Mouse (Mus musculus) kidney, postnatal 25 days (tissue): ENCODE data around the gene Begain.

Experiments
- DNase-seq, 2 experiments: peaks; one replicate each; pipeline ENCODE4 v3.0.0; 2021; ENCODE audit warnings: mixed read lengths in 2 of 2

The Begain gene

GRCm38 (mm10) chr12:109068167-109068653, at the start of gene Begain:
Gene Begain (minus strand): TSS chr12:109068217.
- no peak for DNase-seq

GRCm38 (mm10) chr12:109115707-109116106, 47.7 kb upstream of the Begain start:
- DNase-seq: no peak

GRCm38 (mm10) chr12:109115161-109115560, 47.1 kb upstream of the Begain start:
- no peak for DNase-seq

GRCm38 (mm10) chr12:109112996-109113592, 45.1 kb upstream of the Begain start:
- DNase-seq: peak in 1 of 2 experiments; percentile 35

- DNase-seq: no peak
These were observed 44.5 kb upstream of the Begain start for GRCm38 (mm10) chr12:109112354-109112995.

GRCm38 (mm10) chr12:109108911-109109310, 40.9 kb upstream of the Begain start:
- no peak for DNase-seq

- DNase-seq: no peak
These were observed 32.4 kb upstream of the Begain start for GRCm38 (mm10) chr12:109100381-109100780.

- DNase-seq: no peak
These were observed 22.6 kb upstream of the Begain start for GRCm38 (mm10) chr12:109090456-109091130.

- DNase-seq: peak in 1 of 2 experiments; percentile 6
These were observed 22.0 kb upstream of the Begain start for GRCm38 (mm10) chr12:109090041-109090440.

GRCm38 (mm10) chr12:109086111-109086510, 18.1 kb upstream of the Begain start:
- no peak for DNase-seq

GRCm38 (mm10) chr12:109085674-109086073, 17.7 kb upstream of the Begain start:
- DNase-seq: no peak

GRCm38 (mm10) chr12:109085046-109085445, 17.0 kb upstream of the Begain start:
- DNase-seq: no peak

GRCm38 (mm10) chr12:109083476-109083875, 15.5 kb upstream of the Begain start:
- no peak for DNase-seq

GRCm38 (mm10) chr12:109077036-109077435, 9.0 kb upstream of the Begain start:
- DNase-seq: no peak

- no peak for DNase-seq
These were observed 6.8 kb upstream of the Begain start for GRCm38 (mm10) chr12:109074777-109075285.

- DNase-seq: no peak
These were observed 6.1 kb upstream of the Begain start for GRCm38 (mm10) chr12:109074106-109074505.

GRCm38 (mm10) chr12:109071248-109071647, 3.2 kb upstream of the Begain start:
- DNase-seq: peak; percentile 36 to 60

GRCm38 (mm10) chr12:109069751-109070150, 1.7 kb upstream of the Begain start:
- no peak for DNase-seq

GRCm38 (mm10) chr12:109068738-109069137, 721 bp upstream of the Begain start:
- DNase-seq: no peak

- no peak for DNase-seq
These were observed 369 bp downstream of the Begain start for GRCm38 (mm10) chr12:109067561-109068135.

GRCm38 (mm10) chr12:109058660-109059059, 9.4 kb downstream of the Begain start:
- peak in 1 of 2 experiments; percentile 17 for DNase-seq

- DNase-seq: peak in 1 of 2 experiments; percentile 25
These were observed 10.3 kb downstream of the Begain start for GRCm38 (mm10) chr12:109057736-109058135.
